Mouse (Mus musculus): ENCODE data around the gene Cd247.
A peak's percentile ranks its signal among the peaks of the same experiment; 100 is the strongest.
"Not testable (repeated sequence)": the region's sequence is repeated elsewhere in the genome, so short reads cannot be mapped to it uniquely, and the experiment has no call there.

Gene Cd247

DNA sequence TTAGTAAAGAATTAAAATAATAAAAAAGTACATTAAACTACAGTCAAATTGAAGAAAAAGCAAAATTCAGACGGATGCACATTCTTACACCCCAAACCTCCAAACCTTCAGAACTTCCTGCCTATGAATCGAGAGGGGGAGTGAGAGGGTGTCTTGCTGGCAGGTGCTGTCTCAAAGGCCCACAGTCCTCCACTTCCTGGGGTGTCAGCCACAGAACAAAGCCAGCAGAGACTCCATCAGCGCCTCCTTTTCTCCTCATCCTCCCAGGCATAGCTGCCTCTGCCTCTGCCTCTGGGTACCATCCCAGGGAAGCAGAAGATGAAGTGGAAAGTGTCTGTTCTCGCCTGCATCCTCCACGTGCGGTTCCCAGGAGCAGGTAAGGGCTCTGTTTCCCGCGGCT lies at the start of gene Cd247:
Cd247 (plus strand) TSS at position 171 of the 400 bp plus-strand sequence.
- no peak for DNase-seq (ENCODE audit: low spot score)

DNA sequence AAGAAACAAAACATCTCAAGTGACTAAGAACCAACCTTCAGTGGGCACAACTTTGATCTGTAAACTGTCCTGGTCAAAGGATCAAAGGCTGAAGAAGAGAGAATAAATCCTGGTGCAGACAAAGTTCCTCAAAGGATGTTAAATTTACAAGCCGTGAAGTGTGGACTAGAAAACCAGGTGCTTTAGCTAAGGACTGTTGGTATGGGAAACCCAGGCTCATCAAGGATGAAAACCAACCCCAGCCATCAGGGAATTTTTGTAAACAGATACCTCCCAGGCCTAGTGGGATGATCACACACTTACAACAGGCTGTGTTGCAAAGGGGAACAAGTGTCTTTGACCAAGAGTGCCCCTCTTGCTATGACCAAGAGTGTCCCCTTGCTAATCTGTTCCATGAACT lies 49.5 kb upstream of the Cd247 start:
- no peak for DNase-seq (ENCODE audit: low spot score)

DNA sequence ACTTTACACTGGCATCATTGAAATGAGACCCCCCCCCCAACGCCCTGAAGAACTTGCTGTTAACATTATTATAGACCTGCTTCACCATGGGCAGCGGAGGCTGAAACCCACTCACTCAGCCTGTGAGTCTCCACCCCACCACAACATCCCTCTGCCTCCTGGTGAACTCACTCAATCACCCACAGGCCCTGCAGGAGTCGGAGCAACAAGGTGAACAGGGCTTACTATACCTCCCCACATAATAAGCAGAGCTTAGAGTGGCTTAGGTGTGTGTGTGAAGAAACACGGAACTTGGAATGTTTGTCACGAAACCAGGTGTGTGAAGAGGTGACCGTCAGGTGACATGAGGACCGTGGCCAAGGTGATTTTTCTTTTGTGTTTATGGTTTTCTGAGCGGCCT lies 46.5 kb upstream of the Cd247 start:
- no peak for DNase-seq (ENCODE audit: low spot score)

DNA sequence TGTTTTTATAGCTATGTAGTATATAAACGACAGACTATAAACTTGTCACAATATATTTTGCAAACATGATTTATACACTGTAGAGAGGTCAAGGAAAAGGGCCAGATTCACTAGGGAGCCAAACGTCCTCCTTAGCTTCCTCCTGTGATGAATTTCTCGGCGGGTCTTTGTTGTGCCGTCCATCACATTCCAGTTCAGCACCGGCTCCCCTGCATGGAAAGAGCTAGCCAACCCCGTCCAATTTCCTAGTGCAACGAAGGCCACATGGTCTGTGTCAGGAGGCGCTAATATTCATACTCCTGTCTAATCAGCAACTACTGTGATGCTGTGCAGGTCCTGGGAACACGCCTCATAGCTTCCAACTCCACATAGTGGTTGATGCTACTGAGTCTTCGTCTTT lies 40.4 kb upstream of the Cd247 start:
- DNase-seq (ENCODE audit: low spot score), result no peak

DNA sequence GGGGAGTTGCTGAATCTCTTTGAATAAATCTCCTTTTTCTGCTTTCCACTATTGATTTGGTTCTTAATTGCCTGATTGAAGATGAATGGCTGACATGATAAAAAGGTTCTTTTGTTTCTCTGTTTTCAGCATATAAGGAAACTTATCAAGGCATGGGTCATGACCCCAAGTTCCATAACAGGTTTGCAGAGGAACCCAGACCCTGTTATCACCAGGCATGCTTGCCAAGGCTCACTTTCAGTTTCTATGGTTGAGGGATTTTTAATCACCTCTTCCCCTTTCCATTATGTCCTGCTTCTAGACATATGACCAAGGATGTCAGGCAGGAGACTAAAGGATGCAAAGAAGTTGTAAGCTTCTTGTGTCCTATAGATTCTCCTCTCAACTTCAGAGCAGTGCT lies 37.3 kb upstream of the Cd247 start:
- DNase-seq (ENCODE audit: low spot score), result no peak

DNA sequence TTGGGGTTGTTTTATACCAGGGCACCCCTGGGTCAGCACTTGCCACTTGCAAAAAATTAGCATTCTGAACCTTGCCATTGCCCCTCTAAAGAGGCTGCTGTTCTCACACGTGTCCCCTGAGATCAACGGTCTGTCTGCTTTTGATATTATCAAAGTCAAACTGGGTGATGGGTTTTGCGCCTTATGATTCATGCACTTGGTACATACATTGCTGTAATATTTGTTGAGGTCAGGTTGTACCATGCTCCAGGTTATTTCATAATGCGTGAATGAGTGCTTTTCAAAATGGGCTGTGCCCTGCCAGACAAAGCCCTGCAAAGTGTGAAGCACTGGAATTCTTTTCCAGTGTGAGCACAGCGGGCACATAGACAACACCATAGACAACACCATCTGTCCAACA lies 36.6 kb upstream of the Cd247 start:
- no peak for DNase-seq (ENCODE audit: low spot score)

DNA sequence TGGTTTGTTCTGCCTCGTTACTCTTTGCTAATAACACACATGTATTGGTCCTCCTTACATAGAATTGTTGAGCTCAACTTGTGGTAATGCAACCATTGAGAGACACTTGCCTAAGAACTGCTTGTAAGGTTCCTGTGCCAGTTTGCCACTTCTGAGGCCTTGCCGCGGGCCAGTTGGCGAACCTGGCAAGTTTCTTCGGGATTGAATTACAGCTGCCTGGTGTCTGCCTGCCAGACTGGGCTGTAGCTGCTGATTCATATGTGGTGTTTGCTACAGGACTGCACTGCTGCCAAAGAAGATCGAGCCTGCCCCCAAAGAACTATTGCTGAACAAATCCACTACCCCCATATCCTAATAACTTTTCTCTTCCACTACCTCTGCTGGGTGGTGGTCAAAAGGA lies 34.3 kb upstream of the Cd247 start:
- no peak for DNase-seq (ENCODE audit: low spot score)

DNA sequence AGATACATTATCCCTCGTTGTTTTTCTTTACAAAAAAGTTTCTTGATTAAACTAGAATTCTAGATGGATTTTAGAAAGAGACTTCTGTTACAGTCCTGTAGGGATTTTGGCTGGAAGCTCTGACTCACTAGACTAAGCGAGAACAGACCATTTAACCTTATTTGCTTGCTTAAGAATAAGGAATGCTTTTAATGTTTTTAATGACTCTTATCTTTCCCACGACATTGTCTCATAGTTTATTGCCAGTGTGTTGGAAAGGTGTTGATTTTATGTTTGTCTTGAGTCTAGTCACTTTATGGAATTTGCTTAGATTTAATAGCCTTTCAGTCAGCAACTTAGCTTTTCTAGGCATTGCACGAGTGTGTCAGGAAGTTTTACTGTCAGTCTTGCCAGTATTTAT lies 33.3 kb upstream of the Cd247 start:
- DNase-seq (ENCODE audit: low spot score), result no peak

DNA sequence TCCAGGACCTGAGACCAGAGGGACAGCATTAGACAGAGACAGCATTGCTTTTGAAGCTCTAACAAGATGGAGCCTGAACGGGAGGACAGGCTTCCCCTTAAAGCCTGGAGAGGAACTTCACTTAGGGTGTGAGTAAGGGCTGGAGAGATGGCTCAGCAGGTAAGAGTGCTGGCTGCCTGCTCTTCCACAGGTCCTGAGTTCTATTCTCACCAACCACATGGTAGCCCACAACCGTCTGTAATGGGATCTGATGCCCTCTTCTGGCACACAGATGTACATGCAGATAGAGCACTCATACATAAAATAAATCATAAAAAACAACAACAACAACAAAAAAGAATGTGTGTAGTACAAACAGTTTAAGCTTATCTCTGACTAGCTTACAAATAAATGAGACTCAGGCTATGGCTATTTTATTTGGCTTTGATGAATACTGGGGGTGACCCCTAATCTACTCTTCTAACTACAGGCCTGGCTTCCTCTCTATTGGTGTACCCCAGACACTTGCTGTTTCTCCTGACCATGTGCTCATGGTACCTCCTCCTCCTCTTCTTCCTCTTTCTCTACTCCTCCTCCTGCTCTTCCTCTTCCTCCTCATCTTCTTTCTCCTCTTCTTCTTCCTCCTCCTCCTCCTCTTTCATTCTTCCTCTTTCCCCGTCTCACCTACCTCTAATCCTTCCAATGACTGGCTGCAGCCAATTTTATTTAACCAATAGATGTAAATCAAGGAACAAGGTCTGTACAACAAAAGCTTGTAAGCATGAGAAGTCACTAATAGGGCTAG lies 26.8 kb upstream of the Cd247 start:
- DNase-seq (ENCODE audit: low spot score), result no peak

DNA sequence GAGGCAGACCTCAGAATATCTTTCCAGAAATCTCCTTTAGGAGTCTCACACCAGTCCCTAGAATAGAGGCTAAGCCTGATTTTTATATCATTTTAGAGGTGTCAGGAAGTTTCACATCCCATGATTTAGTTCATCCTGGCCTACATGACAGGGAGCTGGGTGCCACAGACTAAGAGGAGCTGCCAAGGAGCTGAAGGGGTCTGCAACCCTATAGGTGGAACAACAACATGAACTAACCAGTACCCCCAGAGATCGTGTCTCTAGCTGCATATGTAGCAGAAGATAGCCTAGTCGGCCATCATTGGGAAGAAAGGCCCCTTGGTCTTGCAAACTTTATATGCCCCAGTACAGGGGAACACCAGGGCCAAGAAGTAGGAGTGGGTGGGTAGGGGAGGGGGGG lies 26.0 kb upstream of the Cd247 start:
- not testable (repeated sequence) for DNase-seq (ENCODE audit: low spot score)

DNA sequence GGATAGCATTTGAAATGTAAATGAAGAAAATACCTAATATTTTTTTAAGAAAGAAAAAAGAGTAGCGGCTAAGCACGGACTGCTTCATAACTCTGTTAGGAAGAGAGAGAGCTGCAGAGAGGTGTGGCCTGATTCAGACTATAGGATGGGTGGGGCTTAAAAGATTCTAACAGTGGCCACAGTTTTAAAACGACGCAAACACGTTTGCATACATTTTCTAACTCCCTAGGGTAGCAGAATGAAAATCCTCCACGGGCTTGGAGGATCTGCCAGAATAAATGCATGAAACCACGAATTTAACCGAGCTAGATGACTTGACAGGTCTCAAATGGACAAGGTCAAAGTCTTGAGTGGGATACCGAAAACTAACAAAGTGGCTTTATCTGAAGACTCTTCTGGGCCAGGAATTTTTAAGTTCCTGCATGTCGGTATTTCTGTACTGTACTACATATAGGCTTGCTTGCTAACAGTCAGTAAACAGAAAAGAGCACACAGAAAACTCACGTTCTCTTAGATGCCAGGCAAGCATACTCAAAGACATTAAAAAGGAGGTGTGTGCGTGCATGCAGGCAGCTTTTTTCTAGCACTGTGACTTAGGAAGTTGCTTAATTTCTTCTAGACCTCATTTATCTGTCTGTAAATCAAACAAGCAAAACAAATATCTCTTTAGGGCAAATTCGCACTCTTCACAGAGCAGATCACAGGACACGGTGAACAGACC lies 25.4 kb upstream of the Cd247 start:
- no peak for DNase-seq (ENCODE audit: low spot score)

DNA sequence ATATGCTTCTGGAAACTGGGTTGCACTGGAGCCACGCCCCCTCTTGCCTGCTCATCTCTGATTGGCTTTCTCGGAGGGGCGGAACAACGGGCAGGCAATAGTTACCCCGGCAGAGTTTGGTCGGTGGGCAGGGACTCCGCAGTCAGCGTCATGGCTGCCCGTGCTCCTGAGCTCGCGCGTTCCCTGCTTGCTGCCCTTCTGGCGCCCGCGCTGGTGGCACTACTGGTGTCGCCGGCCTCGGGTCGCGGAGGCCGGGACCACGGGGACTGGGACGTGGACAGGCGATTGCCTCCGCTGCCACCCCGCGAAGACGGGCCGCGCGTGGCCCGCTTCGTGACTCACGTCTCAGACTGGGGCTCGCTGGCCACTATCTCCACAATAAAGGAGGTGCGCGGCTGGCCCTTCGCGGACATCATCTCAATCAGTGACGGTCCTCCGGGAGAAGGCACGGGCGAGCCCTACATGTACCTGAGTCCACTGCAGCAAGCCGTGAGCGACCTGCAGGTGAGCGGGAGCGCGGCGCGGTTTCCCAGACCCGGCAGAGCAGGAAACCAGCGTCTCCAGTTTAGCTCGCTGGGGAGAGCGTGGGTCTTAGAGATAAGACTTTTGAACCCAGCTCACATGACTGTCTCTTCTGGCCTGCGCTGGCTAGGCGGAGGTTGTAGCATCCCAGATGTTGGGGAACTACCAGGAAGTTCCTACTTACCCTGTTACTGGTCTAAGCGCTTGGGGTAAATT lies 24.7 kb upstream of the Cd247 start, which contains the start of gene Creg1:
Creg1 (plus strand) TSS at position 112 of the 738 bp plus-strand sequence.
- DNase-seq (ENCODE audit: low spot score), result peak; percentile 94

DNA sequence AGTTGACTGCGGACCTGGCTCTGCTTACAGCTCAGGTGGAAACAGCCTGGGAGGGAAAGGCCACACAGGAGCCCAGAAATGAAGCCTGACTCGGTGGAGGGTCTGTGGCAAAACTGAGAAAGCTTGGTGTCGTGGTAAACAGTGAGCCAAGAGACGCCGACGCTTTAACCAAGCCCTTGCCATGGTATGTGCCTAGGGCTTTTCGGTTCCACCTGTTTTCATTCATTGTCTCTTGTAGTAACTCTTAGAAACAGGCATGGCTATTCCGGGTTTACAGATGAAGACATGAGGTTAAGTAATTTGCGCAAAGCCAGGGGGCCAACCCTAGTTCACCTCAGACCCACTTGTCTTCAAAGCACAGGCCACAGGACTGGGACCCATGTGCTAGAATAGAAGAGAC lies 23.9 kb upstream of the Cd247 start:
- DNase-seq (ENCODE audit: low spot score), result no peak

DNA sequence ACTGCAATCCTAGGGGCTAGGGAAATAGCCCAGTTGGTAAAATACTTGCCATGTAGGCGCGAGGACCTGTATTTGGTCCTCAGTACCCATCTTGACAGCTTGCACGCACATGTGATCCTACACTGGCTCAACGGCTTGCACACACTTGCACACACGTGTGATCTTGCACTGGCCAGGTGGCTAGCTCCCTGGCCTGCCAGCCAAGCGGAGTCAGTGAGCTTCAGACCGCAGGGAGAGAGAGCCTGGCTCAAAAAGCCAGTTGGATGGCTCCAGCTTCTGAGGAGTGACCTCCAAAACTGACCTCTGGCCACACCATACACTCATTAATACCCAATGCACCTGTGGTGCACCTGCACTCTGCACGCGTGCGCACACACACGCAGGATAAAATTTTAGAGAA lies 23.4 kb upstream of the Cd247 start:
- no peak for DNase-seq (ENCODE audit: low spot score)

DNA sequence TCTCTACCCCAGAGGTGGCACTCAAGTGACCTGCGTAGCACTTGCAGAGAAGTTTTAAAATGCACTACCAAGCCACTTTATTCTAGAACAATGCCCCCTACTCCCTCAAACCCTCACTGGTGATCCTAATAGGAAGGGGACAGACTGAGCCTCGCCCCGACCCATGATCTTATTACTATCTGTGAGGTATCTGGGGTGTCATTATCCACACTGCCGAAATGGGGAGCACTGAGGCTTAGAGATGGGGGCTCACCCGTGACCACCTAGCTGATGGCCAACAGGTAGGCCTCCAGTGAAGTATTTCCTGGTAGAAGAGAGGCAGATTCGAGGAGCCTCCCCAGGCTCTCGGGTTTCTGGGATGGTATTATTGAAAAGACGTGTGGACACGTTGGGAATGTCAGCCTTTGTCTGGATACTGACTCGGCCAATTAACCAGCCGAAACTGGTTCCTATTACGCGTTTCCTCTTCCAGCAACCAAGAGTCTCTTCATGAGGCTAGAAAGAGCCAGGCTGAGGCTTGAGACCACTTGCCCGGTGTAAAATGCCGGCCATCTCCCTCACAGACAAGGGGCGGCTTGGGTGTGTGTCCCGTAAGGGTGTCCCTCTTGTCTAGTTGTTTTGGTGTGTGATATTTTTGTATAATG lies 22.7 kb upstream of the Cd247 start:
- no peak for DNase-seq (ENCODE audit: low spot score)

DNA sequence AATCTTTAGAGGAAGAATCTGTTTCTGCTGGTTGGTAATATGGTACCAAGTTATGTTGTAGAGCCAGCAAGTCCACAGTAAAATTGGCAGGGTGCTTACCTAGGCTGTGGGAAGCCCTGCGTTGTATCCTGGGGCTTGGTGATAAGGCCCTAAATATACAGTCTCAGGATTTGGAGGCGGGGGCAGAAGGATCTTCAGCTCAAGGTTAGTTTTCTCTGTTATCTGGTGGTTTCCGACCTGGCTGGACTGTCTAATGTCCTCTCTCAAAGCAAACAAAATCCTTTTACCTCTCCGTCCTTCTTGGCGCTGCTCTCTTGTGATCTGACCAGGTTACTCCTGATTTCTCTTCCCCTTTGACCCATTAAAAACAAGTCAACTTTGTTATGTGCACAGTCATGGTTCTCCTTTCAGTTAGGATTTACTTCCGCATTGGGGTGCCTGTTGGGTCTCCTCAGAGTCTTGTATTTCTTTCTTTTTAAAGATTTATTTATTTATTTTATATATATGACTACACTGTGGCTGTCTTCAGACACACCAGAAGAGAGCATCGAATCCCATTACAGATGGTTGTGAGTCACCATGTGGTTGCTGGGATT lies 22.1 kb upstream of the Cd247 start:
- DNase-seq (ENCODE audit: low spot score), result no peak

DNA sequence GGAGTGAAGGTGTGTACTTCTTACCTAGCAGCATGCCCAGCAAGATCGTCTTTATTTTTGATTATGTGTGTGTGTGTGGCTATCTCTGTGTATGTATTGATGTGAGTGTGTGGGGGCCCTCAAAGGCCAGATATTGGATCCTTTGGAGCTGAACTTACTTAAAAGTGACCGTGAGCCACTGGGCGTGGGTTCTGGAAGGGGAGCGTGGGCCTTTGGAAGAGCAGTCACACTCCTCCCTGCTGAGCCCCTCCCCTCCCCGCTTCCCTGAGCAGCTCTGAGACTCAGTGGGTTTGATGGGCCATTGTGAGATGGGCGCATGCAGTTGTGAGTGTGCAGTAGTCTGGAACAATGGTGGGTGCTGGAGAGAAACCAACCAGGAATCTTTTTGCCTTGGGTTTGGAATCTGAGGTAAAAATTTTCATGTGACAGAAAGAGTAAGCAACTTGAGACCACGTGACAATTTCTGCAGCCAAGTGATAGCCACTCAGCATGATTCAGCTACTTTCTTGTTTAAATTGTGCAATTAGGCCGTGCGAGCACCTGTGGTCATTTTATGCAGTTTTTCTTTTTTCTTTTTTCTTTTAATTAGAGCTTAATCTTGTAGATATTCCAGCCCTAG lies 19.5 kb upstream of the Cd247 start:
- no peak for DNase-seq (ENCODE audit: low spot score)

DNA sequence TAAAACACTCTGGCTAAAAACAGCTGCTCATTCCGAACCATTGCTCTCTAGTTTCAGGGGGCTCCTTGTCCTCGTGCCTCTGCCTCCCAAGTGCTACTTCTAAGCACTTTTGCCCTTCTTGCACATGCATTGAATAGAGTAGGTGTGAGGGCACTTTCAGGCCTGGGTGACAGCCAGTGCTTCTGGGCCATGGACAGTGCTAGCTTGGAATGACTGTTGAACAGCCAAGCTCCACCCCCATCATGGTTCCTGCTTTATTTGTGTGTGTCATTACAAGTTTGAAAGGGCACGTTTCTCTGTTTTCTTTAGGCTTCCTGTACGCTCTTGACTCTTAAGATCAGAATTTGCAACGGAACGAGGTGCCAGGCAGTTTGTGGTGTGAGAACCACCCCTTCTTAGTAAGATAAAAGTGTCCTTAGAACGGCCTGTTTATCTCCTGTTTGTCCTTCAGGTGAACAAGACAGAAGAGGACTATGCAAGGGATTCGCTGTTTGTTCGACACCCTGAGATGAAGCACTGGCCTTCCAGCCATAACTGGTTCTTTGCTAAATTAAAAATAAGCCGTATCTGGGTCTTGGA lies 18.2 kb upstream of the Cd247 start:
- no peak for DNase-seq (ENCODE audit: low spot score)

DNA sequence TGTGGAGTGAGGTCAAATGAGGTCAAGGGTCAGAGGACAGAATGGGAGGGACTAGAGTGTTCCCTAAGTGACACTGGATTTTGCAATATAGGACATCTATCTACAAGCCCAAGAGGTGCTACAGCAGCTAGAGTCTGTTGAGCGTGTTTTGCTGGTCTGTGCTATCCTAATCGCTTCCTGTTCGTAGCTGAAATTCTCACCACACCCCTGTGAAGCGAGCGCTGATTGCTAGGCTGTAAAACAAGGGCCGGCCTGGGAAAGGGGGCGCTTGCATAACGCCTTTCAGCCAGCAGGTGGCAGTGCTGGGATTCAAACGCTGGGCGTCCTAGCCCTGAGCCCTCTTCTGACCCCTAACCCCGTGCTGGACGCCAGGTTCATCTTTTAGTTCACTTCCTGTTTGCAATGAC lies 17.0 kb upstream of the Cd247 start:
- DNase-seq (ENCODE audit: low spot score), result peak; percentile 73

DNA sequence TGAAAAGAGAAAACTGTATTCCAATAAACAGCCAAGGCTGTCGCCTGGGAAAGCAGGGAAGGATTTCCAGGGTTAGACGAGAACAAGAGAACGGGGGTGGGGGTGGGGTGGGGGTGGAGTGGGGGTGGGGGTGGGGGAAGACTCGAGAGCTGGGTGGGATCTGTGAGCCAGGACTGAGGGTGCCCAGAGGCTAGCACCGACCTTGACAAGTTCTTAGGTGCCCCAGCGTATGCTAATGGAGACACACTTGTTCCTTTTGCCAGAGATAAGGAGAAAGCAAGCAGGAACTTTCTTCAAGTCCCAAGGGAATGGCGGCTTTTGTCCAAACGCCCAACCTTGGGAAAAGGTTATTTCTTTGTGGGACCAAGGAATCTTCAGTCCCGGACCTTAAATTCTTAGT lies 16.5 kb upstream of the Cd247 start:
- DNase-seq (ENCODE audit: low spot score), result no peak
